Mouse (Mus musculus) neutrophil, adult 65 days (primary cell): ENCODE results near the gene Rfc3. TPM values are rescaled to one million over a fixed set of nuclear protein-coding genes. Genes with fewer than 3 reads are reported as not detected.

Experiments used
- total RNA-seq: library from RNA; stranded (reverse); gene quantifications from 2 replicates; pipeline ENCODE4 v1.2.4, GENCODE M21; 2023

Gene Rfc3
- total RNA-seq = 28.2 and 35.1 TPM in 2 replicates

DNA sequence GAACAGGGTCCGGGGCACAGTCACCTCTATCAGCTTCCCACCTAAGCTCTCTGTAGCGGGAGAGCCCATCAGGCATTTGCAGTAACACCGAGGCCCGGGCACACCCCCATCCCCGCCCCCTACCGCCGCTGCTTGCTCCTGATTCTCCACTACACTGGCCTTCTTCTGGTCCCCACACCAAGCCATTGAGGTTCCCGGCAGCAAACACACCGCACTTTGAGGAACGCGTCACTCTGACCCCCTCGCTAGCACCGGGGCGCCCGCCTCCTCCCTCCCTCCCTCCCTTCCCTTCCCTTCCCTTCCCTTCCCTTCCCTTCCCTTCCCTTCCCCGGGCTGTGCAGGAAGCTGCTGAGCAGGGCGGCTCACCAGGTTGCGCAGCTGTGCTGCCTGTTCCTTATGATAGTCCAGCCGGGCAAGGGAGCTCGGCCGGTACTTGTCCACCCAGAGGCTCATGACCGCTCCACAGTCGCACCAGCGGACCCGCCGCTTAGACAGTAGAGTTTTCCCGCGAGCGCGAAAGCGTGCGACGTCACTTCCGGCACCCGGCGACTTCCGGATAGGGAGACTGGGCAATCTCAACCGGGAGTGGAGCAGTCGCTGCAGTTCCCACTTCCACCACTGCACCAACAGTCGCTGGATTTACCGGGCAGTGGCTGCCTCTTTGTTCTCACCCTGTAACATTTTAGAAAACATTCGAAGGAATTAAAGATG is at the start of gene Rfc3:
Gene Rfc3 (minus strand): TSS at position 543 of the 711 bp plus-strand sequence.

DNA sequence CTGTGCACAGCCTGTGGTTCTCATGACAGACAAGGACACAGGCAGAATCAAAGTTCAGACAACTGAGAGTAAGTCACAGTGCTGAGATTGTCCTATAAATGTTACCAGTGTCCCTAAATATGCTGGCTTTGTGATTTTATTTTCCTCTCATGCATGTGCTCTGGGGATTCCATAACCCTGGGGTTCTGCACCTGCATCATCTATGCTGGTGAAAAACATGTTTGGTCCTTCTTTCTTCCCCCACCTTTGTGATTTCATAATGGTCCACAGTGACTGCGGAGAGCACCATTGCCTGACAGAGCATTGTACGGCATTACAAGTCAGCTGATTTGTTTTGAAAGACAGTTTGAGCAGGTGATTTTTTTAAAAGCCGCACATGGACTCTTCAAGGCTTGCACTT is 45.1 kb downstream of the Rfc3 start, which contains the start of gene Vmn2r18:
Gene Vmn2r18 (minus strand): TSS at position 101 of the 400 bp plus-strand sequence.

Other genes with a start within 250 kb of the Rfc3 start
- not detected in 2 replicates for gene Gm42906, start 223.1 kb downstream of the Rfc3 start, total RNA-seq
- gene Vmn2r18, start 45.2 kb downstream of the Rfc3 start, total RNA-seq = not detected in 2 replicates